8 mouse cellular contexts compared by ENCODE assay signal in genomic region chr10:71306190-71306589, GRCm38 (mm10). TPM values are rescaled to one million over a fixed set of nuclear protein-coding genes. Genes with fewer than 3 reads are reported as not detected.
DNase-seq lines count a peak whose midpoint lies in the region; ATAC-seq and TF ChIP-seq lines count a peak whose summit lies in the region.

No protein-coding gene starts in this region.

- no peak overlapping the region for H3K4me3 ChIP-seq in cerebellum, adult 2 months (replicated peaks; ENCODE audit: insufficient read depth, low read depth, low read length)
- H3K4me3 ChIP-seq in heart, embryonic 15.5 days: peak overlapping the region; percentile 32
- H3K4me3 ChIP-seq in stomach, embryonic 15.5 days (replicated peaks): peak overlapping the region; percentile 16; the same call in 1 of the 2 replicates

- no peak for TF ChIP-seq POLR2A in cerebellum, adult 2 months (IDR thresholded peaks at IDR 0.05; ENCODE audit: borderline replicate concordance, insufficient read depth, low read length)

- WGBS in cerebellum, adult 2 months: 23% methylated on average over 6 of the region's 6 CpGs
- 14% methylated on average over 6 of the region's 6 CpGs for WGBS in heart, embryonic 15.5 days
- 13% methylated on average over 6 of the region's 6 CpGs for WGBS in stomach, embryonic 15.5 days

- H3K27ac ChIP-seq in cerebellum, adult 2 months (ENCODE audit: insufficient read depth, low read length): no peak overlapping the region
- H3K27ac ChIP-seq in heart, embryonic 15.5 days: no peak overlapping the region
- H3K27ac ChIP-seq in stomach, embryonic 15.5 days: no peak overlapping the region

- no peaks in the 10 kb centered on the region for H3K27me3 ChIP-seq in cerebellum, adult 2 months (ENCODE audit: control insufficient read depth, insufficient read depth, low read length)
- 0 out of 2 replicates have a peak, but pooled peaks cover 3% of the 10 kb centered on the region for H3K27me3 ChIP-seq in heart, embryonic 15.5 days
- H3K27me3 ChIP-seq in stomach, embryonic 15.5 days (replicated peaks): no peaks in the 10 kb centered on the region

- no peaks in the 10 kb centered on the region for H3K9me3 ChIP-seq in heart, embryonic 15.5 days (replicated peaks)
- no peaks in the 10 kb centered on the region for H3K9me3 ChIP-seq in stomach, embryonic 15.5 days

- H3K9ac ChIP-seq in heart, embryonic 15.5 days: no peak overlapping the region
- H3K9ac ChIP-seq in stomach, embryonic 15.5 days: no peak overlapping the region

- no peaks in the 10 kb centered on the region for H3K36me3 ChIP-seq in heart, embryonic 15.5 days
- no peaks in the 10 kb centered on the region for H3K36me3 ChIP-seq in stomach, embryonic 15.5 days

- no peak for ATAC-seq in heart, embryonic 15.5 days (replicated peaks; ENCODE audit: insufficient number of reproducible peaks, insufficient read depth, low FRiP score, low read depth)
- ATAC-seq in megakaryocyte progenitor cell, adult 5-6 weeks (replicated peaks; ENCODE audit: poor library complexity): peak; percentile 88
- no peak for ATAC-seq in stomach, embryonic 15.5 days (ENCODE audit: insufficient read depth, low FRiP score, low read depth)

- H3K4me1 ChIP-seq in cerebellum, adult 2 months (ENCODE audit: control insufficient read depth, insufficient read depth, low read length): no peaks in the 10 kb centered on the region
- 0 out of 2 replicates have a peak, but pooled peaks cover 3% of the 10 kb centered on the region for H3K4me1 ChIP-seq in heart, embryonic 15.5 days (replicated peaks)
- H3K4me1 ChIP-seq in stomach, embryonic 15.5 days: no peaks in the 10 kb centered on the region

- peak overlapping the region; percentile 57 for H3K4me2 ChIP-seq in heart, embryonic 15.5 days
- H3K4me2 ChIP-seq in stomach, embryonic 15.5 days: peak overlapping the region; percentile 42

- DNase-seq in cerebellum, adult 2 months: peak in 1 of 2 experiments; percentile 35
- DNase-seq in cerebellum, adult 8-10 months: no peak
- peak; percentile 47 to 57 for DNase-seq in CD8-positive naive resting alpha-beta T cell, adult 2 months (ENCODE audit: low read depth in 2 of 2, low spot score in 2 of 2)
- peak; percentile 50 to 68 for DNase-seq in cerebellum, postnatal 25 days
- peak; percentile 35 to 46 for DNase-seq in kidney, postnatal 4 days

- peak; percentile 69 for TF ChIP-seq CTCF in cerebellum, adult 2 months (IDR thresholded peaks at IDR 0.05; ENCODE audit: borderline replicate concordance, insufficient read depth, low read depth, low read length)

RNA-seq across cellular contexts. Expression of gene Ube2d1, which starts 21.1 kb away (rescaled TPM):
- polyA plus RNA-seq in cerebellum, adult 2 months (2012; rRNA removed): 123 and 127 TPM in 2 replicates
- 52.4 and 53.9 TPM in 2 replicates for polyA plus RNA-seq in heart, embryonic 15.5 days (2015; fragmentation: Nextera tagmentation; extraction: Ambion mirVana)
- 64.9 and 65.5 TPM in 2 replicates for total RNA-seq in megakaryocyte progenitor cell, adult 5-6 weeks (2015)
- 9.7 and 10.5 TPM in 2 replicates for total RNA-seq in megakaryocyte progenitor cell, adult 5-6 weeks (2017)
- 51.6 and 54.3 TPM in 2 replicates for polyA plus RNA-seq in stomach, embryonic 15.5 days (2015; fragmentation: Nextera tagmentation; extraction: Ambion mirVana)

RNA-seq across cellular contexts. Expression of gene Cisd1, which starts 38.6 kb away (rescaled TPM):
- 210 and 212 TPM in 2 replicates for polyA plus RNA-seq in cerebellum, adult 2 months (2012; rRNA removed)
- 168 and 214 TPM in 2 replicates for polyA plus RNA-seq in heart, embryonic 15.5 days (2015; fragmentation: Nextera tagmentation; extraction: Ambion mirVana)
- 32.8 and 36.6 TPM in 2 replicates for total RNA-seq in megakaryocyte progenitor cell, adult 5-6 weeks (2015)
- 14.7 and 15.4 TPM in 2 replicates for total RNA-seq in megakaryocyte progenitor cell, adult 5-6 weeks (2017)
- polyA plus RNA-seq in stomach, embryonic 15.5 days (2015; fragmentation: Nextera tagmentation; extraction: Ambion mirVana): 103 and 104 TPM in 2 replicates

RNA-seq across cellular contexts. Expression of gene Ipmk, which starts 41.4 kb away (rescaled TPM):
- polyA plus RNA-seq in cerebellum, adult 2 months (2012; rRNA removed): 16.9 and 17.5 TPM in 2 replicates
- polyA plus RNA-seq in heart, embryonic 15.5 days (2015; fragmentation: Nextera tagmentation; extraction: Ambion mirVana): 6.5 and 7.7 TPM in 2 replicates
- total RNA-seq in megakaryocyte progenitor cell, adult 5-6 weeks (2015): 25.7 and 26.0 TPM in 2 replicates
- 24.8 and 25.4 TPM in 2 replicates for total RNA-seq in megakaryocyte progenitor cell, adult 5-6 weeks (2017)
- polyA plus RNA-seq in stomach, embryonic 15.5 days (2015; fragmentation: Nextera tagmentation; extraction: Ambion mirVana): 13.5 and 14.6 TPM in 2 replicates
